Mouse (Mus musculus) granulocyte monocyte progenitor cell, adult 5-6 weeks (primary cell): ENCODE data around the gene Mrpl34. TPM values are rescaled to one million over a fixed set of nuclear protein-coding genes. Genes with fewer than 3 reads are reported as not detected.

Experiments
- ATAC-seq: replicated peaks from 2 replicates; pipeline ENCODE4 v1.8.0; 2016; ENCODE audit warnings: mild to moderate bottlenecking, moderate TSS enrichment, inconsistent platforms; ENCODE audit not compliant: poor library complexity, severe bottlenecking
- total RNA-seq, 2 experiments: library from RNA; stranded (forward) in 1 of 2; stranded (reverse) in 1 of 2; fragments of 200-712, 200-1000 nt in 1 of 2; fragments of >200 nt in 1 of 2; fragmentation: Nextera tagmentation in 1 of 2; gene quantifications; 2 replicates each; pipeline ENCODE4 v1.2.3; 2014 to 2017

The Mrpl34 gene
- total RNA-seq, 2 experiments from 2014 or later: 56.5 to 79.8 TPM

DNA sequence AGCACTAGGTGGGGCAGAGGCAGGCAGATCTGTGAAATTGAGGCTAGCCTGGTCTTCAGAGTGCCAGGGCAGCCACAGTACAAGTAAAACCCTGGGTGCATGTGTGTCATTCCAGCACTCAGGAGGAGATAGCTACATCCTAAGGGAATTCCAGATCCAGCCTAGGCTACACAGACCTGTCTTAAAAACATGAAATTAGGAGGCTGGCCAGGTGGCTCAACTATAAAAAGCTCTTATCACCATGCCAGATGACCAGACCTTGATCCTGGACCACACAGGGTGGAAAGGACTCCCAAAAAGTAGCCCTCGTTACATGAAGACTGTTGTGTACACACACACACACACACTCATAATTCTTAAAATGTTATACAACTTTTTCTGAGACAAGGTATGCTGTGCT is 3.2 kb downstream of the Mrpl34 start:
- no peak for ATAC-seq

DNA sequence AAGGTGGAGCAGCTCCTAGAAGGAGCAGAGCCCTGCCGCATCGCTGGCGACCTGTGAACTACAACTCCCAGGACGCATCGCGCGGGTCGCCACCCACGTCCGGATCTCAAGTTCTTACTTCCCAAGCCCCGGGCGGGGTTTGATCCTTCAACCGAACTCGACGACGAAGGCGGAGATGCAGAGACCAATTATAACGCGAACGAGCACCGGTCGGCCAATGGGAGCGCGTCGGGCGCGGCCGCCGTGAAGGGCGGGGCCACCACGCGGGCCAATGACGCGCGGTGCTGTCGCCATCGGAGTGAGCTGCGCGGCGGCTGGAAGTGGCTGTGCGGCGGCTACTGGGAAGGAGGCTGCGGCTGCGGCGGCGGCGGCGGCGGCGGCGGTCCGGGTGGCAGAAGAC is 4.2 kb downstream of the Mrpl34 start, which contains the start of gene Dda1:
Gene Dda1, plus strand, starts transcription at position 284 of the 400 bp plus-strand sequence.
- peak; percentile 76 for ATAC-seq

GRCm38 (mm10) chr8:71469411-71469810 is 4.7 kb downstream of the Mrpl34 start:
- ATAC-seq: no peak

DNA sequence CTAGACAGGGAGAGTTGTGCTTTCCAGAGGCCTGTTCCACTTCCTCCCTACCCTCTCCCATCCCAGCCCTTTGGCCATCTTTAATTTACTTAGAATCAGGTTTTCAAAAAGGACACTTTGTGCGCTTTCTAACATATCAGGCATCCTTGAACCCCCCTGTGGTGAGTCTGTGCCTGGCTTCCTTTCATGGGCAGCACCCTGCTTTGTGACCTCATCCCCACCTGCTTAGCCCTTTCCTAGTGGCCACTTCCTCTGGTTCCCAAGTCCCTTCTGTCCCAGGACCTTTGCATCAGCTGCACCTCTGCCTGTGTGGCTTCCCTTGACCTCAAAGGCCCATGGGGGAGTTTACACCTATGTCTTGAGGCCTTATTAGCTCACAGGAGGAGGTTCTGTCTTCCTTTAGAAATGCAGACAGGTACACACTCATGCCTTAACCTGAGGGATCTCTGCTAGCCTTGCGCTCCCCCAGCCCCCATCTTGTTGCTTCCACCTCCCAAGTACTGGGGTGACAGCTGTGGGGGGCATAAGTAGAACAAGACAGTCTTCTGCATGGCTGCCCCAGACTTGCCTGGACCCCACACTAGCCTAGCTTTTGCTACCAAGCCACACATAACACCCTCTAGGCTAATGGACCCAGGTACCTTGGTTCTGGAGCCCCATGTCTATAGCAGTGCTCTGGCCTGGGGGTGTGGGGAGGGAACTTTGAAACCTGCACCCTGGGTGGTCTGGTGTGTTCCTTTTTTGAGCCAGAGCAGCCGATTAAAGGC is 5.6 kb downstream of the Mrpl34 start:
- no peak for ATAC-seq

DNA sequence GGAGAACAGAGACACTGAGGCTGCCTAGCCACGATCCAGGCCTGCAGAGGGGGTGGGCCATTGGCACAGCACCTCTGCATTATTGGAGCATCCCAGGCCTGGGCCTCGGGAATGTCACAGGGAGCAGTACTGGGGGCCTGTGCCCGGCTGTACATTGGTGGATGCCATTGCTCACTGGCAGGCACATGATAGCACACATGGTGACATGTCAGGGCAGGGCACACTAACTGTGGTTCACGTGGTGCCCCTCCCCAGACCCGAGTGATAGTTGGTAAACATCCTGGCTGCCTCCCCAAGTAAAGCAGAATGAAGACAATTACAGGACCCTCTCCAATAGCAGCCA is 6.1 kb downstream of the Mrpl34 start:
- no peak for ATAC-seq

- no peak for ATAC-seq
These were observed 7.1 kb downstream of the Mrpl34 start for GRCm38 (mm10) chr8:71471861-71472260.

- ATAC-seq: no peak
These were observed 8.0 kb downstream of the Mrpl34 start for GRCm38 (mm10) chr8:71472601-71473386.

- no peak for ATAC-seq
These were observed 9.6 kb downstream of the Mrpl34 start for GRCm38 (mm10) chr8:71474344-71474743.

- no peak for ATAC-seq
These were observed 10.3 kb downstream of the Mrpl34 start for GRCm38 (mm10) chr8:71474785-71475701.

DNA sequence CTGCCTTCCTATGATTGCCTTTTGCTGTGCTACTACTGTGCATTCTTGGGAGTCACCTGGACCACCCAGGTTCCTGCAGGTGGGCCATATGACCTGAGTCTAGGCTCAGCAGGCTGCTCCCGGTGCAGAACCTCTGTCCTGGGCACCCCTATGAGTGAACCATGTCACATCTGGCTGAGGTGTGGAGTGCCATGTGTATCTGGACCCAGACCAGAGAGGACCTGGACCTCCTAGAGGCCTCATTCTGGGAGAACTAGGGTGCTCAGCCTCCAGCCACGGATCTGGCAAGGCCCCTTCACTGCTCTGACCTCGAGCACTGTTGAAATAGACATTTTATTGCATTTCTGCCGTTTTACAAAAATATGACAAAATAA is 10.9 kb downstream of the Mrpl34 start:
- no peak for ATAC-seq

DNA sequence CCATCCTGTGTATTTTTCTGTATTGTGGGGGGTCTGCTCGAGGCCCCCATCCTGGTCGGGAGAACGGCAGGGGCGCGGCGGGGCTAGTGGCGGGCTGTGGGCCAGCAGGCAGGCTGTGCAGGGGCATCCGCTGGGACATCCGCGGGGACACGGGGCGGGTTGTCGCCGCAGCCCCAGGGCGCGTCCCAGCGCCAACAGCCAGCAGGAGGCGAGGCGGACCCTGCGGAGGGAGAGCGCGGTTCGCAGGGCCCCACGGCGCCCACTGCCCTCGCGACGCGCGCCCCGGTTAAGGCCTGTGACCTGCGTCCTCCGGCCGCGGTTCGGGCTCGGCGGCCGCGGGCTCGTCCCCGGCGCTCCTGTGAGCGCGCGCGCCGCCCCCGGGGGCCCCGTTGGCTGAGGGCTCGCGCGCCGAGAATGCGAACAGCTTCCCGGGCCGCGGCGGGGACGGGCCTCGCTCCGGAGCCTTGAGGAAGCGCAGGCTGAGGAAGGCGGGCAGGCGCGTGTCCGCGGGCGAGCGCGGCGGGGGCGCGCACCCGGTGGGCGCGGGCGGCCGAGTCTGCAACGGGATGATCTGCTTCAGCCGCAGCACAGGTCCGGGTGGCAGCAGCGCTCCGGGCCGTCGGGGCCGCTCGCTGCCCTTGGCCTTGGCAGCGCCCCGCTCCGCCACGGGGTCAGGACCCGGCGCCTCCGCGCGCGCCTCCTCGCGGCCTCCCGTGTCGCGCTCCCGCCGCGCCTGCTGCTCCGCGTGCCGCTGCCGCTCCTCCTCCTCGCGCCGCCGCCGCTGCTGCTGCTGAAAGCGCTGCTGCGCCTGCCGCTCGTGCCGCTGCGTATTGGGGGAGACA is 11.6 kb downstream of the Mrpl34 start:
- ATAC-seq: peak; percentile 61

DNA sequence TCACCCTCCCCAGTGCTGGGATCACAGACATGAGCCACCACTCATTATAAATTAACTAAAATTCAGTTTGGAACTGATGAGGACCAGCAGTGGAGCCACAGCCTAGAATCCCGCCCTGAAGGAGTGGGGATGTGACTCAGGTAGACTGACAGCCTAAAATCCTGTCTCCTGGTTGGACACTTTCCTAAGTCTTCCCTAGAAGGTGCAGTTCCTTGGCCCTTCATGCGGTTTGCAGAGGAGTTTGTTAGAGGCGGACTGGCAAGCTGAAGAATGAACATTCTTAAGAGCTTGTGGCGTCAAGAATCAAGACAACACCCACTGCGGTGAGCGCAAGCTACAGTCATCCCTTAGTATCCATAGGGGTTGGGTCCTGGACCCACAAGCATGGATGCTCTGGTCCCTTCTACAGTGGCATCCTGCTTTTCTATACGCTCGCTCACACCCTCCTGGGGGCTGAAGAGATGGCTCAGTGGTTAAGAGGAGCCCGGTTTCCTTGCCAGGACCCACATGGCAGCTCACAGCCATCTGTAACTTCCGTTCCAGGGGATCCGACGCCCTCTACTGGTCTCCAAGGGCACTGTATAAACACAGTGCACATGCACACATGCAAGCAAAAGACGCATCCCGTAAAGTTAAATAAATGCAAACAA is 12.6 kb downstream of the Mrpl34 start:
- ATAC-seq: peak; percentile 42

GRCm38 (mm10) chr8:71478943-71479342 is 14.2 kb downstream of the Mrpl34 start:
- ATAC-seq: no peak

DNA sequence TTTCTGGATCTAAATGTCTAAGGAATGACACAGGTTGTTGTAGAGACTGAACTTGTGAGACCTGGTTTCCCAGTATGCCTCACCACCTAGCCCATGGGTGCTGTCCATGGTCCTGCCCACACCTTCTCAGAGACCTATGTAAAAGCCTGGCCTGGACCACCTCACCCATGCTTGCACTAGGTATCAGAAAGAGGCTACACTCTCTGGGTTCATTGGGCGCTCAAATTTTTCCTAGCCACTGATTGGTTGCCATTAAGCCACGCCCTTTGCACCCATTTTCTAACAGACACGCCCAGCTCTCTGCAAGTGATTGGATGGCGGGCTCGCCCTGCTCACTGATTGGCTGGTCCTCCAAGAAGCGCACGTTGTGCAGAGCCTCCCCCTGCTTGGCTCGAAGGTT is 19.2 kb downstream of the Mrpl34 start:
- ATAC-seq: no peak; the same call in 1 of the 2 replicates

GRCm38 (mm10) chr8:71484736-71485135 is 20.0 kb downstream of the Mrpl34 start:
- no peak for ATAC-seq

- peak; percentile 48 for ATAC-seq
These were observed 20.7 kb downstream of the Mrpl34 start, which contains the start of gene Ano8 for GRCm38 (mm10) chr8:71485142-71486135. Gene Ano8, minus strand, starts transcription at chr8:71485963.

DNA sequence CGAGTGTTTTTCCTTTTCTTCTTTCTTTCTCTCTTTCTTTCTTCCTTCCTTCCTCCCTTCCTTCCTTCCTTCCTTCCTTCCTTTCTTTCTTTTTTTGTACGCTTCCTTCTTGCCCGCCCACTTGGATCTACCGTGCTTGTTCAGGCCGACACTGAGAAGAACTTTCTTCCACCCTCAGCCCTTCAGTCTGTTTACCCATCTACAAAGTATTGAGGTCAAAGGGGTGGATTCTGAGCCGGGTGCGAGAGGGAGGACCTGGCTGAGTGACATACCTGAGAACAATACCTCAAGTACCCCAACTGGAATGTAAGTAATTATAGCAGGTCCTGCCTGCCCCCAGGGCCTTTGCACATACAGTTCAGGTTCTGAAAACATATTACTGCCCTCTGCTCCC is 21.4 kb downstream of the Mrpl34 start:
- ATAC-seq: no peak
